Mouse (Mus musculus): ENCODE data around the gene Pxn.

Pxn gene

DNA sequence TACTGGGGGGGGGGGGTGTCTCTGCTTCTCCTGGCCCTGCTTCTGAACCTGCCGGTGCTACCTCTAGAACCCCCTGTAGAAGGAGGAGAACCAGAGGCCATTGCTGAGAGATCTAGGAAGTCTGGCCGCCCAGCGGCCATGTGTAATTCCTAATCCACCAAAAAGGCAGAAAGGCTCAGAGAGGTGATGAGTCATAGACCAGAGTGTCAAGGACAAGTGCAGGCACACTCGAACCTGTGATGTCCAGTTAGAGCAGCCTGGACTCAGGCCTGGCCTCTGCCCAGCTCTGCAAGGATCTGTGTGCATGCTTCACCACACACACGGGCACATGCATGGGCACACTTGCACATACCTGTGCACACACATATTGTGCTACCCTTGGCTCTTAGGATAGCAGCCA, 21.7 kb downstream of the Pxn start:
- DNase-seq (ENCODE audit: low read depth, low spot score), result no peak

GRCm38 (mm10) chr5:115529364-115529741, 22.9 kb downstream of the Pxn start:
- no peak for DNase-seq (ENCODE audit: low read depth, low spot score)

GRCm38 (mm10) chr5:115529742-115530446, 23.4 kb downstream of the Pxn start:
- no peak for DNase-seq (ENCODE audit: low read depth, low spot score)

DNA sequence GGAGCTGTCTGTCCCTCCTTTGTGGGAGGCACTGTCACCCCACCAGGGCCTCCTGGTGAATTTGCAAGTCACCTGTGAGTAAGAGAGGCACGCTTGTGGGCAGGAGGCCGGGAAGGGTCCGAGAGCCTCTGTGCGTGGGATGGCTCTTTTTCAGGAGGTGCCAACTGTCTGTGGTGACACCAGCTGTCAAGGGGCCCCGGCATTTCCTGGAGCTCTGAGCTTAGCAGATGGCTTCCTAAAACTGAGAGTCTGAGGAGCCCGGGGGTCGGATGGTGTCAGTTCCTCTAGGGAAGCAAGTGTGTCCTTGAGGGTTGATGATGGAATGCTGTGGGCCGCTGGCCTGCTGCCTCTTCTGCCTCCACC, 24.0 kb downstream of the Pxn start:
- DNase-seq (ENCODE audit: low read depth, low spot score), result no peak

DNA sequence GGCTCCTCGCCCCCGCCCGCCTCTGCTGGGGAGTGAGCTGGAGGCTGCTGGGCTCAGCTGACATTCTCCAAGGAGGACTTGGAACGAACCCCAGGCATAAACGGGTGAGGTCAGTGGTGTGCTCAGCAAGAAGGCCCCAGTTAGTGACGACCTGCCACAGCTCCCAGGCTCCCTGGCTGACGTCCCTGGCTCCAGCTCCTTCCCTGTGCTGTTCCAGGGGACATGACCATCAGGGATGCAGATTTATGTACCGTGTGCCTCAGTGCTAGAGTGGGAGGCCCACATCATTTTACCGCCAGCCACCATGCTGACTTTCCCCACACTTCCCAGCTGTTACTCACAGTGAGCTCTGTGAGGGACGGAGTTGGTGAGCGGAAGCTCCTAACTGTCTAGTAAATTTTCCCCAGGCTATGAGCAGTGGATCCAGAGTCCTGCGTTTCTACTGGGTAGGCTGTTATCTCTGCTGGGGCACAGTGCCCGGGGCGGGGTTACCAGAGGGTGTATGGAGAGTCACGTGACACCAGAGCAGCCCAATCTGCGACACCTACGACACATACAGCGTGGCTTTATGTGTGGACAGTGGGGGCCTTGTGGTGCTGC, 25.3 kb downstream of the Pxn start:
- no peak for DNase-seq (ENCODE audit: low read depth, low spot score)

DNA sequence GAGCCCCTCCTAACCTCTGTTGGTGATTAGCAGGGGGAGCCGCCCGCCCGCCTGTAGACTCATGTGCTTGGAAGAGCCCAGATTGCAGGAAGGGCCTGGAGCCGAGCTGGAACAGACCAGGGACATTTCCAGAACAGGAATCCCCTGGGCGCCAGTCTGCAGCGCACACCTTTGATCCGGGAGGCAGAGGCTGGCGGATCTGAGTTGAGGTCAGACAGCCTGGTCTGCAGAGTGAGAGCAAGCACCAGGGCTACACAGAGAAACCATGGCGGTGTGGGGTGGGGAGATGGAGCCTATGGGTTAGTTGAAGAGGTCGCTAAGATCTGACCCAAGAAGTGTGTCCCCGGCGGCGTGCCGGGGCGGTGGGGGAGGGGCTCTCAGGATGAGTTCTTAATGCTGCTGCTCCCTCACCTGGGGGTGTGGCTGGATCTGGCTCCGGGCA, 27.8 kb downstream of the Pxn start:
- DNase-seq (ENCODE audit: low read depth, low spot score), result no peak

GRCm38 (mm10) chr5:115534856-115535255, 28.4 kb downstream of the Pxn start:
- no peak for DNase-seq (ENCODE audit: low read depth, low spot score)

- DNase-seq (ENCODE audit: low read depth, low spot score), result no peak
These were observed 29.2 kb downstream of the Pxn start for GRCm38 (mm10) chr5:115535635-115536034.

GRCm38 (mm10) chr5:115538017-115538692, 31.7 kb downstream of the Pxn start:
- no peak for DNase-seq (ENCODE audit: low read depth, low spot score)

DNA sequence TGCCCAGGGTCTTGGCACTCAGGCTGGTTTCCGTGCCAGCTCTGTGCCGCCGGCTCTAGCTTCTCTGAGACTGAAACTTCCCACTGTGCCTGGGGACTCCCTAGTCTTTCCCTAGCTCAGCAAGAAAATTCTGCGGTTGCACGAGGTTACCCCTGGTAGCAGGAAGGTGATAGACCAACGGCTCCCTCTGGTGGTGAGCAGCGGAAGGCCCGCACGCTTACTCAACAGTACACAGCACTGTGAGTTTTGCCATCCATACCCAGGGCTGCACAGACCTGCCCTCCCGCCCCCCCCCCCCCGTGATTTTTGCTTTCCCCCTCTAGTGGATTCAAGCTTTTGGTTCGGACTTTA, 32.2 kb downstream of the Pxn start:
- peak; percentile 88 for DNase-seq (ENCODE audit: low read depth, low spot score)

DNA sequence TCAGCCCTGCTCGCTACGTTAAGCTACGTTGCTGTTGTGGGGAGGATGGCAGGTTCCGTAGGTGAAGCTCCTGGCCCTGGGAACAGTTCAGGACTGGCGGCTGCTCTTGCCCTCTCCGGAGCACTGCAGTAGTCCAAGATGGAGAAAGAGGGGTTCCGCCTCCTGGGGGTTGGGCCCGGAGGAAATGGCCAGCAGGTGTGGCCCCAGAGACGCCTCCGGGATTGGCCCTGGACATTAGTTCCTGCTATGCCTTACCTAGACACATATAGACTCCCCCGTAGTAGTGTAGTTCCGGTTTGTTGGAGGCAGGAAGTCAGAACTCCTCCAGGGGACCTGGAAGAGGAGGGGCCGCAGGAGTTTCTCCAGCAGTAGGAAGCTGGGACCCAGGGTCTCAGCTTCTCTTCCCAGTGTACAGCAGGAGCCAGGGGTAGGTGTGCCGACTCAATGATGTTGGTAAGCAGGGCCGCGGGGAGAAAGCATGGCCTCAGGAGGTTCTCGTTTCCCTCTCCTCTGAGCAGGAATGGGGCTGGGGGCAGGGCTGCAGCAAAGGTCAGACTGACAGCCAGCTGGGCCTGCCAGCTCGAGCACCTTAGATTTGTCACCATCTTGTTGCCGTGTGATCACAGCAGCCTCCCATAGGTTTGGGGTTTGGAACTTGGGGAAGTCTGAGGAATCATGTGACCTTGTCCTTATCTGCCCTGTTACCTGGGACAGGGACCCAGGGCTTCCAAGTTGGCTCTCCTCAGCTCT, 36.3 kb downstream of the Pxn start:
- no peak for DNase-seq (ENCODE audit: low read depth, low spot score)

- no peak for DNase-seq (ENCODE audit: low read depth, low spot score)
These were observed 37.2 kb downstream of the Pxn start for GRCm38 (mm10) chr5:115543509-115544253.

DNA sequence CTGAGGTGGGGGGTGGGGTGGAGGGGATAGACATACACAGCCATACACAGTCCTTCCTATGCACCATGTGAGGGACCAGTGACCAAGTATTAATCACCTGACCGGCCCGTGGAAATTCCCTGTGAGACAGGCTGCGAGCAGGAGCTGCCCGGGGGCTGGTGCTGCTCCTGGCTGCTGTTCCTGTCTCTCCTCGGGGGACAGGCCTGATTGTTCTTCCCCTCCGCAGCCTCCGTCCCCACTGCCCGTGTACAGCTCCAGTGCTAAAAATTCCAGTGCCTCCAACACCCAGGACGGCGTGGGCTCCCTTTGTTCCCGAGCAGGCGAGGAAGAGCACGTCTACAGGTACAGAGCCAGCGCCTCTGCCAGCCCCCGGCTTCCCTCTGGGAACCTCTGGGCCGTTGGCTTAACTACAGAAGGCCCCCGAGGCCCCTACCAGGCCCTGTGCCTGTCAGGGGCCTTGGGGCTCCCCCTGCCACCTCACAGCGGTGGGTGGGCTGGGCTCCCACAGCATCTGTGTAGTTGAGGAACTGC, 38.2 kb downstream of the Pxn start:
- DNase-seq (ENCODE audit: low read depth, low spot score), result no peak

- no peak for DNase-seq (ENCODE audit: low read depth, low spot score)
These were observed 39.2 kb downstream of the Pxn start for GRCm38 (mm10) chr5:115545636-115546035.

GRCm38 (mm10) chr5:115546536-115546935, 40.1 kb downstream of the Pxn start:
- no peak for DNase-seq (ENCODE audit: low read depth, low spot score)

GRCm38 (mm10) chr5:115547014-115547413, 40.5 kb downstream of the Pxn start:
- no peak for DNase-seq (ENCODE audit: low read depth, low spot score)

- no peak for DNase-seq (ENCODE audit: low read depth, low spot score)
These were observed 40.9 kb downstream of the Pxn start for GRCm38 (mm10) chr5:115547421-115547820.

DNA sequence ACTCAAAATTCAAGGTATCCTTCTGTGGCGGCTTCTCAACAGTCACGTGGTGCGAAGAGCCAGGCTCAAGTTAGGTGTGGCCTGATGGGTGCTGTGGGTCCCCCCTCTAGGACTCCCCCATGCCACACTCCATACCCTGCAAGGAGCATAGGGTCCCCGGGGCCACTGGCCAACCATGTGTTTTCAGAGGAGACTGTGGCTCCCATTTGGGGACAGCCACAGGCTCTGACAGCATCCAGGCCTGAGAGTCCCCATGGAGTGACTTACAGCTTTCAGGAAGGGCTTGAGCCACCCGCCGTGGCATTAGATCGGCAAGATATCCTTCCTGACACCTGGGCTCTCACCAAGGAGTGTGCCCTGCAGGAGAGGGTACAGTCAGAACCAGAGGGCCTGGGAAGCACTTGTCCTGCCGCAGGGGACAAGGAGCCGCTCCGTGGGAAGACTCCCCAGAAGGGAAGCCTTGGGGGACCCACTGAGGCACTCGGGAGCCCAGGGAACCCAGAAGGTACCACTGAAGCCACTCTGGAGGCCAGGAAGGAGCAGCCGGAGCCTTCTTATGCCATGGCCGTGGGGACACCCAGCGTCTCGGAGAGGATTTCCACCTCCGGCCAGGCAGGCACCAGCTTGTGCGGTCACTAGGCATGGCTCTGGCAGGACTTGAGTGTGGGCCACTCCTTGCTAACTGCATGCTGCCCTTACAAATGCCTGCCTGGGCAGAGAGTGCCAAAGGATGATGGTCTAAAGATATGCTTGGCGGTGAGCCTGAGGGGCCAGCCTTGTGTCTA, 42.2 kb downstream of the Pxn start:
- no peak for DNase-seq (ENCODE audit: low read depth, low spot score)

- DNase-seq (ENCODE audit: low read depth, low spot score), result no peak
These were observed 44.1 kb downstream of the Pxn start for GRCm38 (mm10) chr5:115550482-115551005.

GRCm38 (mm10) chr5:115551386-115551785, 44.9 kb downstream of the Pxn start:
- DNase-seq (ENCODE audit: low read depth, low spot score), result no peak

Measured in forelimb bud, embryonic 11.5 days (tissue).